Mouse (Mus musculus): ENCODE data around the gene Arl4a.

The Arl4a gene

GRCm38 (mm10) chr12:40037876-40038463 is at the start of gene Arl4a:
Gene Arl4a, minus strand, starts transcription at chr12:40038025.
- DNase-seq (ENCODE audit: low spot score in 2 of 2) = peak; percentile 77 to 84

- peak; percentile 25 to 34 for DNase-seq (ENCODE audit: low spot score in 2 of 2)
Measured at GRCm38 (mm10) chr12:40085731-40086322, 48.0 kb upstream of the Arl4a start.

- DNase-seq (ENCODE audit: low spot score in 2 of 2) = no peak
Measured at GRCm38 (mm10) chr12:40082453-40083238, 44.8 kb upstream of the Arl4a start.

GRCm38 (mm10) chr12:40082048-40082447 is 44.2 kb upstream of the Arl4a start:
- no peak for DNase-seq (ENCODE audit: low spot score in 2 of 2)

- DNase-seq (ENCODE audit: low spot score in 2 of 2) = no peak
Measured at GRCm38 (mm10) chr12:40073660-40074059, 35.8 kb upstream of the Arl4a start.

- DNase-seq (ENCODE audit: low spot score in 2 of 2) = no peak
Measured at GRCm38 (mm10) chr12:40047024-40047423, 9.2 kb upstream of the Arl4a start.

GRCm38 (mm10) chr12:40043816-40044585 is 6.2 kb upstream of the Arl4a start:
- DNase-seq (ENCODE audit: low spot score in 2 of 2) = no peak

- no peak for DNase-seq (ENCODE audit: low spot score in 2 of 2)
Measured at GRCm38 (mm10) chr12:40040067-40040466, 2.2 kb upstream of the Arl4a start.

- DNase-seq (ENCODE audit: low spot score in 2 of 2) = peak; percentile 96 to 98
Measured at GRCm38 (mm10) chr12:40037226-40037813, 505 bp downstream of the Arl4a start.

GRCm38 (mm10) chr12:40036666-40037065 is 1.2 kb downstream of the Arl4a start:
- DNase-seq (ENCODE audit: low spot score in 2 of 2) = no peak

GRCm38 (mm10) chr12:40035506-40035905 is 2.3 kb downstream of the Arl4a start:
- no peak for DNase-seq (ENCODE audit: low spot score in 2 of 2)

- no peak for DNase-seq (ENCODE audit: low spot score in 2 of 2)
Measured at GRCm38 (mm10) chr12:40029201-40029600, 8.6 kb downstream of the Arl4a start.

GRCm38 (mm10) chr12:40027846-40028245 is 10.0 kb downstream of the Arl4a start:
- no peak for DNase-seq (ENCODE audit: low spot score in 2 of 2)

- no peak for DNase-seq (ENCODE audit: low spot score in 2 of 2)
Measured at GRCm38 (mm10) chr12:40027444-40027843, 10.4 kb downstream of the Arl4a start.

- DNase-seq (ENCODE audit: low spot score in 2 of 2) = no peak
Measured at GRCm38 (mm10) chr12:40023918-40024317, 13.9 kb downstream of the Arl4a start.

GRCm38 (mm10) chr12:40023014-40023642 is 14.7 kb downstream of the Arl4a start:
- DNase-seq (ENCODE audit: low spot score in 2 of 2) = no peak

- DNase-seq (ENCODE audit: low spot score in 2 of 2) = no peak
Measured at GRCm38 (mm10) chr12:40022344-40022743, 15.5 kb downstream of the Arl4a start.

- DNase-seq (ENCODE audit: low spot score in 2 of 2) = no peak
Measured at GRCm38 (mm10) chr12:40017955-40018505, 19.8 kb downstream of the Arl4a start.

- DNase-seq (ENCODE audit: low spot score in 2 of 2) = peak; percentile 14 to 24
Measured at GRCm38 (mm10) chr12:40016648-40017460, 21.0 kb downstream of the Arl4a start.

GRCm38 (mm10) chr12:40016068-40016467 is 21.8 kb downstream of the Arl4a start:
- DNase-seq (ENCODE audit: low spot score in 2 of 2) = no peak

All from frontal cortex, postnatal 14 days (tissue).